Mouse (Mus musculus) hindbrain, embryonic 15.5 days (tissue): ENCODE results near the gene Frs2. TPM values are rescaled to one million over a fixed set of nuclear protein-coding genes. Genes with fewer than 3 reads are reported as not detected.

Experiments
- ATAC-seq: fragments of 200-750 bp; cut with Nextera tagmentation; 2 replicates; pipeline ENCODE4 v1.8.0; 2017; ENCODE audit warnings: low read depth, moderate number of reproducible peaks, moderate TSS enrichment; ENCODE audit not compliant: low FRiP score
- H3K27ac ChIP-seq: fragments of 300-500 bp; sonication (generic); replicated peaks from 2 replicates; pipeline ENCODE4 v1.5.1; 2015; ENCODE audit warnings: mild to moderate bottlenecking, inconsistent platforms
- H3K27me3 ChIP-seq: fragments of 300-500 bp; sonication (generic); 2 replicates; pipeline ENCODE4 v1.6.1; 2015; ENCODE audit warnings: control low read depth, inconsistent platforms
- H3K36me3 ChIP-seq: fragments of 300-500 bp; sonication (generic); 2 replicates; pipeline ENCODE4 v1.6.1; 2015; ENCODE audit warnings: control low read depth, inconsistent platforms
- H3K4me1 ChIP-seq: fragments of 300-500 bp; sonication (generic); replicated peaks from 2 replicates; pipeline ENCODE4 v1.6.1; 2015; ENCODE audit warnings: control low read depth, inconsistent platforms
- H3K4me2 ChIP-seq: fragments of 300-500 bp; sonication (generic); 2 replicates; pipeline ENCODE4 v1.6.1; 2015; ENCODE audit warnings: moderate library complexity, mild to moderate bottlenecking, inconsistent platforms
- H3K4me3 ChIP-seq: fragments of 300-500 bp; sonication (generic); 2 replicates; pipeline ENCODE4 v1.5.1; 2015; ENCODE audit warnings: mild to moderate bottlenecking, inconsistent platforms
- H3K9ac ChIP-seq: fragments of 300-500 bp; sonication (generic); 2 replicates; pipeline ENCODE4 v1.6.1; 2015; ENCODE audit warnings: inconsistent platforms
- H3K9me3 ChIP-seq: fragments of 300-500 bp; sonication (generic); 2 replicates; pipeline ENCODE4 v1.6.1; 2016; ENCODE audit warnings: control low read depth, inconsistent platforms
- WGBS: fragments of 180-500 bp; shearing (Covaris S2); methylation state at CpG from one replicate; pipeline ENCODE4 v1.1.7; 2015; 5-methylcytosine and 5-hydroxymethylcytosine counted together
- polyA plus RNA-seq: library from polyadenylated mRNA; unstranded; fragments of >200 nt; fragmentation: Nextera tagmentation; extraction: Ambion mirVana; gene quantifications from 2 replicates; pipeline ENCODE4 v1.2.1, GENCODE M21; 2015

Gene Frs2
- polyA plus RNA-seq, 1 experiment from 2014 or later, result 23.4 TPM

DNA sequence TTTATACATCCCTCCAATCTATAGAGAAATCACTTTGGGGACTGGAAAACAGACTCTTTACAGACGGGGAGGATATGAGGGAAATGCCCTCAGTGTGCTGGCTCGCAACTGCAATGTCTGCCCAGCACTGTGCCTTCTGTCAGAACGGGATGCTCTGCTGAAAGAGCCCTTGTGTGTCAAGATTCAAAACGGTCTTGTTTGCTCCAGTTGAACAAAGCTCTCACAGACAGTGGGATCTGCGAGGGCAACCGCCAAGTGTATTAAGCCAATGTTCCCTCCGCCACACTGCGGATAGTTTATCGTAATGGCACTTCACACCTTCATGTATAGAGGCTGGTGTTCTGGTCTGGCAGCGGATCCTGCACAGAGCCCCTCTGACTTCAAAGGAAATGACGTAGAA, 14.3 kb upstream of the Frs2 start:
- WGBS, result 50% methylated on average over 11 of the region's 11 CpGs
- H3K9ac ChIP-seq, result no peak overlapping the region
- H3K4me3 ChIP-seq, result no peak overlapping the region
- H3K4me2 ChIP-seq, result 0 out of 2 replicates have a peak overlapping the region, but pooled peaks have one; percentile 24
- no peak overlapping the region for H3K27ac ChIP-seq
- H3K4me1 ChIP-seq, result no peaks in the 10 kb centered on the region
- H3K9me3 ChIP-seq, result no peaks in the 10 kb centered on the region
- ATAC-seq, result no peak
- no peaks in the 10 kb centered on the region for H3K27me3 ChIP-seq
- no peaks in the 10 kb centered on the region for H3K36me3 ChIP-seq

DNA sequence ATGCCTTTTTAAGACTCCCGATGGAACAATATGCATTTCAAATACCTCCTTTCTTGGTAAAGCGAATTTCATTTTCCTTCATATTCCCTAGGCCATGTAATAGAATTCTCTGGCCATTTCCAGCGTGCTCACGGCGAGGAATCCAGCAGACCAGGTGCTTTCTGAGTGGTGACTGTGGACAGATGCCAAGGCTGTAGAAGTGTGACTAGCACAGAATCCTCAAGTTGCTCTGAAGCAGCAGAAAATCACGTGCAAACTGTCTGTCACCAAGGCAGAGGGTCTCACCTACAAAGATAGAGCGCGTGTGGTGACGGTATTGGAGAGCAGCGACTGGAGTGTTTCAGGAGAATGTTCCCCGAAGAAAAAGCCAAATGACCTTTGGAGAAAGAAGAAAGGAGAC, 11.8 kb upstream of the Frs2 start:
- no peaks in the 10 kb centered on the region for H3K9me3 ChIP-seq
- H3K4me2 ChIP-seq, result no peak overlapping the region
- no peaks in the 10 kb centered on the region for H3K4me1 ChIP-seq
- WGBS, result 80% methylated on average over 11 of the region's 11 CpGs
- no peak overlapping the region for H3K4me3 ChIP-seq
- no peak for ATAC-seq
- no peak overlapping the region for H3K9ac ChIP-seq
- no peaks in the 10 kb centered on the region for H3K27me3 ChIP-seq
- no peaks in the 10 kb centered on the region for H3K36me3 ChIP-seq
- no peak overlapping the region for H3K27ac ChIP-seq

DNA sequence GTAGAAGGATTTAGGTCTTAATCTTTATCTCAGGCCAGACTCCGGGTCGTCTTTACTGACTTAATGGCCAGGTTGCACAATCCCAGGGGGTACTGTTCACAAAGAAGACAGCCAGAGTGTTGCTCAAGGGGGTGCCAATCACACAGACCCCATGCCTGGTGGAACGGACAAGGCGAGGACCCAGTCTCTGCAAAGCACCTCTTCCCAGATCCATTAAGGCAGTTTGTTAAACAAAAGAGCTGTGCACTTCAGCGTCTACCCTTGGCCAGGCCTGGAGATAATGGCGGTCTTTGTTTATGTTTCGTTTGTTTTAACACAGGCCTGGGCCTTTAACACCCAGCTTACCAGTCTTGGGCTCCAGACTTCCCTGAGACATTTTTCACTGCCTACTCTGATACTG, 3.9 kb upstream of the Frs2 start:
- Histone ChIP-seq H3K9ac (no peak overlapping the region), H3K4me1 (peaks cover 21% of the 10 kb centered on the region), H3K27me3 (0 out of 2 replicates have a peak, but pooled peaks cover 2% of the 10 kb centered on the region), H3K4me2 (no peak overlapping the region), H3K9me3 (no peaks in the 10 kb centered on the region), H3K27ac (no peak overlapping the region), H3K36me3 (no peaks in the 10 kb centered on the region), H3K4me3 (no peak overlapping the region)
- 14% methylated on average over 7 of the region's 7 CpGs for WGBS
- no peak for ATAC-seq

DNA sequence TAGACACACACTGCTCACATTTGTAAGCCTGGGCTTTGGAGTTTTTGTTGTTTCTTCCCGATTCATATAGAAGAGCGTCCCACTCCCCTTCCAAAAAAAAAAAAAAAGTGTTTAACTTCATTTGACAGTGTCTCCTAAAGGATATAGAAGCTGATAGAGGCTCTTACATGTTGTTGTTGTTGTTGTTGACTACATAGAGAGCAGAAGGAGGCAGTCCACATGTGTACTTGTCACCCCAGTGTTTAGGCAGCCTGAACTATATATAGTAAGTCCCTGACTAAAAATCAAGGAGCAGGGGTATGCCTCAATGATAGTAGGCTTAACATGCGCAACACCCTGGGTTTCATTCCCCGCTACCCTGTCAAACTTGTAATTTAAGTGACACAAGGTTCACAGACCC, 3.3 kb upstream of the Frs2 start:
- 61% methylated on average over 4 of the region's 4 CpGs for WGBS
- no peak for ATAC-seq

DNA sequence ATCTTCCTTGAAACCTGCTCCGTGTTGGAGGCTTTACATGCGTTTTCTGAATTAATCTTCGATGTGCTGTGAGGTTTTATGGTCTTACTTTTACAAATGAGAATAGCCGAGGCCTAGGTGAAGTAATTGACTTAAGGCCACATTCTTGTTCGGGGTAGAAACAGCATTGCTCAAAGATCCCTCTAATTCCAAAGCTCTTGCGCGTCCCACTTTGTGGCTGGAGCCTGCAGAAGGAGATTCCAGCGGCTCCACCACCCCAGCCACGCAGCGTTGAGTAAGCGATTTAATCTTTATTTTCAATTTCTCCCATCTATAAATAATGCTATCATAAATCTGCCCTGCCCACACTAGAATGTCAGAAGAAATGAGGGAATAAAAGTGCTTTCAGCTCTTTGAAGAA, 2.9 kb upstream of the Frs2 start:
- H3K4me1 ChIP-seq, result peaks cover 30% of the 10 kb centered on the region
- H3K4me2 ChIP-seq, result no peak overlapping the region
- 20% methylated on average over 11 of the region's 11 CpGs for WGBS
- 0 out of 2 replicates have a peak, but pooled peaks cover 2% of the 10 kb centered on the region for H3K27me3 ChIP-seq
- H3K9me3 ChIP-seq, result no peaks in the 10 kb centered on the region
- no peak overlapping the region for H3K27ac ChIP-seq
- no peak for ATAC-seq
- H3K36me3 ChIP-seq, result no peaks in the 10 kb centered on the region
- H3K4me3 ChIP-seq, result no peak overlapping the region
- no peak overlapping the region for H3K9ac ChIP-seq

More for the DNA sequence above, 3.3 kb upstream of the Frs2 start:
- no peak overlapping the region for H3K4me3 ChIP-seq
- H3K9ac ChIP-seq, result no peak overlapping the region
- H3K36me3 ChIP-seq, result no peaks in the 10 kb centered on the region
- H3K4me1 ChIP-seq, result peaks cover 26% of the 10 kb centered on the region
- no peaks in the 10 kb centered on the region for H3K9me3 ChIP-seq
- H3K4me2 ChIP-seq, result no peak overlapping the region
- H3K27ac ChIP-seq, result no peak overlapping the region
- H3K27me3 ChIP-seq, result 0 out of 2 replicates have a peak, but pooled peaks cover 2% of the 10 kb centered on the region

DNA sequence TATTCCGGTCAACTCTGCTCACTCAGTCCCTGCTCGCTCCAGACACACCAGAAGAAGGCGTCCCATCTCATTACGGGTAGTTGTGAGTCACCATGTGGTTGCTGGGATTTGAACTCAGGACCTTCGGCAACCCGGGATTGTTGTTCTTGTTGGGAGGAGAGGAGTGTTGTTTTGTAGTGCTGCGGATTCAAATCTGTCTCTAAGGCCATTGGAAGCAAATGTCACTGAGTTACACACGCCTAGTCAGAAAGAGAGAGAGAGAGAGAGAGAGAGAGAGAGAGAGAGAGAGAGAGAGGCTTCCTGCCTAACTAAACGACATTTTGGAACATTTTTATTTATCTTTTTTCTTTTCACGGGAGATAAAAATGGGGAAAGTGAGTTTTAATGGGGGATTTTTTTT, 2.4 kb upstream of the Frs2 start:
- no peak overlapping the region for H3K9ac ChIP-seq
- WGBS, result 25% methylated on average over 10 of the region's 10 CpGs
- 0 out of 2 replicates have a peak, but pooled peaks cover 2% of the 10 kb centered on the region for H3K27me3 ChIP-seq
- no peak for ATAC-seq
- H3K4me3 ChIP-seq, result peak overlapping the region; percentile 38; the same call in 1 of the 2 replicates
- H3K4me1 ChIP-seq, result peaks cover 35% of the 10 kb centered on the region
- peak overlapping the region; percentile 75 for H3K4me2 ChIP-seq
- H3K9me3 ChIP-seq, result no peaks in the 10 kb centered on the region
- H3K27ac ChIP-seq, result no peak overlapping the region
- no peaks in the 10 kb centered on the region for H3K36me3 ChIP-seq

DNA sequence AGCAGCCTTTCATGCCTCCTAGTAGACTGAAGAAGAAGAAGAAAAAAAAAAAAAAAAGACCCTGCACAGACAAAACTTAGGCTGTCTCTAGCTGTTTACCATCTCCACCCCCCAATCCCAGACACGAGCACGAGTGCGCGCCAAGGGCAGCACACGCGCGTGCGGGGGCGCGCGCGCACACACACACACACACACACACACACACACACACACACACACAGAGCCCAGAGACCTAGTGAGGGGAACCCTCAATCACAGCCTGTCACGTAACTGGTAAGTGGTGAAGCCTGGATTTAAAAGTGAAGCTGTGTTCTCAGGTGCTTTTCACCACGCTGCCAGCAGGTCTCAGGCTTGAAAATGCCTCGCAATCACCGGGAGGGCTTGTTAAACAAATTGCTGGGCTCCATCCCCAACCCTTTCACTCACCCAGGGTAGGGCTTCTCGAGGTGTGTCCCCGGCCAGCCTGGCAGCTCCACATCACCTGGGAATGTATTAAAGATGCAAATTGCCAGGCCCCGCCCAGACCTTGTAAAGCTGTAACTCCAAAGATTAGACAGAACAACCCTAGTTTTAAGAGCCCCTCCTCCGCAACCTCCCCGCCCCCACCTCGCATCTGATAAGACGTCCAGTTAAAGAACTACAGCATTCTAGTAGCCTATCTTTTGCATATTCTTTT, 1.7 kb upstream of the Frs2 start:
- H3K4me1 ChIP-seq, result peaks cover 41% of the 10 kb centered on the region
- peak overlapping the region; percentile 75 for H3K4me2 ChIP-seq
- no peaks in the 10 kb centered on the region for H3K9me3 ChIP-seq
- H3K27me3 ChIP-seq, result 0 out of 2 replicates have a peak, but pooled peaks cover 2% of the 10 kb centered on the region
- H3K27ac ChIP-seq, result no peak overlapping the region
- under 1% methylated on average over 23 of the region's 23 CpGs for WGBS
- peak; percentile 11; the same call in 1 of the 2 replicates for ATAC-seq
- no peaks in the 10 kb centered on the region for H3K36me3 ChIP-seq
- H3K4me3 ChIP-seq, result peak overlapping the region; percentile 38
- peak overlapping the region; percentile 28 for H3K9ac ChIP-seq

DNA sequence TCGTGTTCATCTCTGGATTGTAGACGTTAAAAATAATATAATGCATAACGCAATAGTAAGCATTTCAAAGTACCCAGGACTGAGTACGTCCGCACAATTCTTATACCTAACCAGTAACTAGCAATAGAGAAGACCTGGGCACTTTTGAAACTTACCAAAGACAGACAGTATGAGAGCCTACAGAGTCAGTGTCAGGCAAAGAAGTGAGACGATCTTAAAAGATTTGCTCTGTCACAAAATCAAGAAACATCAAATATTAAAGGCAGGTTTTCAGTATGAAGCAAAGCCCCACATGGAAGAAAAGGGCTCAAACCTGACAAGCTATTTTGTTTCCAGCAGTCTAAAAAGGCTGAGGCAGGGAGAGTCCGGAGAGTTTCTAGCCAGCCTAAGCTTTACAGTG, 907 bp upstream of the Frs2 start:
- Histone ChIP-seq H3K4me1 (peaks cover 49% of the 10 kb centered on the region), H3K27ac (no peak overlapping the region), H3K4me2 (peak overlapping the region; percentile 75), H3K9me3 (no peaks in the 10 kb centered on the region), H3K36me3 (no peaks in the 10 kb centered on the region), H3K4me3 (peak overlapping the region; percentile 71), H3K27me3 (0 out of 2 replicates have a peak, but pooled peaks cover 2% of the 10 kb centered on the region), H3K9ac (no peak overlapping the region)
- ATAC-seq, result no peak
- WGBS, result 15% methylated on average over 7 of the region's 7 CpGs

DNA sequence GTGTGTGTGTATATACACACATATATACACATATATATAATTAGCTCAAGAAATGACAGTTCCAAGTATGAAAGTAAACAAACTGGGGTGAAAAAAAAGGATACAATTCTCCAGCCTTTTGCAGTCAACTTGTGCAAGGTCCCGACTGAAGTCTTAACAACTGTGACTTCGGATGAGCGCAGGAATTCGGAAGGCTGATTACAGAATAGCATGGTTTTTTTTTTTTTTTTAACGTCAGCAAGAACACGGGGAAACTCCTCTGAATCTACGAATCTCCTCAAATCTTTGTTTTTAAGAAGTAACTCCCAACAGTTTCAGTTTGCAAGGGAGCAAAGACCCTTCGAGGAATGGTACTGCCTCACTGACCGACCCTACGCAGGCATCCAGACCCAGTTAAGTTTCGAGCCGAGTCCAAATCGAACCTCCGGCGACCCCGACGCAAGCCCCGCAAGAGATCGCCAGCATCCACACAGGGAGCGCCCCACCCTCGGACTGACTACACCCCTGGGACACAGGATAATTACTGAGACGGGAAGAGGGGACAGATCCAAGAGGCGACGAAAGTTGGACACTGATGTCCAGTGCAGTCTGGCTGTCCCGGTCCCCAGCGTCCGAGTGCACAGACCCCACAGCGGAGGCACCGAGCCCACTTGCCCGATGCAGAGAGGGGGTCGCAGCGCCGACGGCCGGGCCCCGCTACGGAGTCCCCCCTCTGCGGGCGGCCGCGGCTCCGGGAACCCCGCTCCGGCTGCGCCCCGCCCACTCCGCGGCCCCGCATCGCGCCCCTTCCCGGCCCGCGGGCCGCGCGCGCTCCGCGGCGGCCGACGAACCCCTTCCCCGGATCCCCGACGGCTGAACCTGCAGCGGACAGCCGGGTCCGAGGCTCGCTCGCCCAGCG, 622 bp downstream of the Frs2 start:
- Histone ChIP-seq H3K9me3 (no peaks in the 10 kb centered on the region), H3K4me1 (peaks cover 49% of the 10 kb centered on the region), H3K9ac (peak overlapping the region; percentile 70), H3K27me3 (0 out of 2 replicates have a peak, but pooled peaks cover 2% of the 10 kb centered on the region), H3K4me2 (peak overlapping the region; percentile 75), H3K4me3 (peak overlapping the region; percentile 71), H3K36me3 (no peaks in the 10 kb centered on the region), H3K27ac (peak overlapping the region; percentile 81)
- no peak; the same call in 1 of the 2 replicates for ATAC-seq
- WGBS, result under 1% methylated on average over 42 of the region's 72 CpGs

DNA sequence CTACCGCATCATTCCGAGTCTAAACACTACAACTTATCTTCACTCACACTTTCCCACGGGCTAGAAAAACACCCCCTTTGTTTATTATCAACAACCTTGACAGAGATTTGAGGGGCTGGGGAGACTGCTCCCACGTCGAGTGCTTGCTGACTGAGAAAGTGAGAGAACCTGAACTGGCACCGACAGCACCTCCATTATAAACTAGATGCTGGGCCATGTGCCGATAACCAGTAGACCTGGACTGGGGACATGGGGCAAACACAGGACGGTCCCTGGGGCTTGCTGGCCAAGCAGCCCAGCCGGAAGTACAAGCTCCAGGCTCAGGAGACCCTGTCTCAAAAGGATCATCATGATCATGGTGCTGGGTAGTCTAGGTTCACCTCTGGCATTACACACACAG, 1.9 kb downstream of the Frs2 start:
- H3K4me3 ChIP-seq, result no peak overlapping the region
- ATAC-seq, result no peak
- H3K4me2 ChIP-seq, result peak overlapping the region; percentile 75; the same call in 1 of the 2 replicates
- H3K9ac ChIP-seq, result no peak overlapping the region
- H3K36me3 ChIP-seq, result no peaks in the 10 kb centered on the region
- H3K9me3 ChIP-seq, result no peaks in the 10 kb centered on the region
- H3K4me1 ChIP-seq, result peaks cover 49% of the 10 kb centered on the region
- H3K27me3 ChIP-seq, result no peaks in the 10 kb centered on the region
- no peak overlapping the region for H3K27ac ChIP-seq
- WGBS, result 68% methylated on average over 9 of the region's 9 CpGs

DNA sequence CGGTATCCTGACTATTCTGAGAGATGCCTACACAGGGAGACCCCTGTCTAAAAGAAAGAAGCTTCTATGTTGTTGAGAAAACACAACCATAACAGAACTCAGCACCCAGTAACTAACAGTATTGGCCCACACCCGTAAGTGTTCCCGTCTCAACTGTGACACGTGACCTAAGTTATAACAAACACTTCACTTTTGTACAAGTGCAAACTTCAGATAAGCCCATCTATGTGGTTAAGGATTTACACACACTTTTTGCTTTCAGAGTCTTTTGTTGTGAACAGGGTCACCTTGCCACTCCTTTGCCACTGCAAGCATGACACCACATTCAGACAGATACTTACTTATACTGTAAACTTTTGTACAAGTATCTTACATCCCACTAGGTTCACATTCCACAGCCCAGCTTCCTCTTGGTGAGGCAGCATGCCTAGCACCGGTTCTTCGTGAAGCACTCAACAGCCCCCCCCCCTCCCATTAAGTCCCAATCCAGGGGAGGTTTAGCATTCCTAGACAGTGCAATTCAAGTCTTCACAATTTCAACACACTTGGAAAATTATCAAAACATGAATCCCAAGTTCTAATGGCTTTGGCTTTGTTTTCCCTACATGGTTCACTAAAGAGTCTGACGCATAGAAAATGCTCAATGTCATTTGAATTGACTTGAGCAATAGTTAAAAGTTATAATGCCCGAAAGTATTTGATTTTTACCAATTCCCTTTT, 2.6 kb downstream of the Frs2 start:
- no peaks in the 10 kb centered on the region for H3K36me3 ChIP-seq
- no peaks in the 10 kb centered on the region for H3K27me3 ChIP-seq
- no peak overlapping the region for H3K27ac ChIP-seq
- H3K4me2 ChIP-seq, result no peak overlapping the region
- H3K9me3 ChIP-seq, result no peaks in the 10 kb centered on the region
- H3K4me1 ChIP-seq, result peaks cover 48% of the 10 kb centered on the region
- no peak overlapping the region for H3K9ac ChIP-seq
- no peak for ATAC-seq
- 86% methylated on average over 8 of the region's 8 CpGs for WGBS
- H3K4me3 ChIP-seq, result no peak overlapping the region
